Mouse (Mus musculus) fat pad, adult 2 months (tissue): ENCODE measurements around the gene Hspb8.

Experiments
- DNase-seq: peaks from one replicate; pipeline ENCODE4 v3.0.0-alpha.2; 2011; ENCODE audit warnings: low read depth, low spot score; ENCODE audit errors: extremely low read depth

The Hspb8 gene

GRCm38 (mm10) chr5:116422699-116423201, at the start of gene Hspb8:
TSS of gene Hspb8 (minus strand) at chr5:116422864.
- no peak for DNase-seq

GRCm38 (mm10) chr5:116461354-116462042, 38.8 kb upstream of the Hspb8 start:
- DNase-seq, result no peak

GRCm38 (mm10) chr5:116459970-116460369, 37.3 kb upstream of the Hspb8 start:
- DNase-seq, result no peak

GRCm38 (mm10) chr5:116457791-116458190, 35.1 kb upstream of the Hspb8 start:
- no peak for DNase-seq

GRCm38 (mm10) chr5:116456796-116457515, 34.3 kb upstream of the Hspb8 start:
- DNase-seq, result no peak

- DNase-seq, result no peak
These were observed 30.8 kb upstream of the Hspb8 start for GRCm38 (mm10) chr5:116453401-116453851.

GRCm38 (mm10) chr5:116450901-116451300, 28.2 kb upstream of the Hspb8 start:
- no peak for DNase-seq

- DNase-seq, result no peak
These were observed 27.0 kb upstream of the Hspb8 start for GRCm38 (mm10) chr5:116449522-116450225.

GRCm38 (mm10) chr5:116448409-116449191, 25.9 kb upstream of the Hspb8 start:
- DNase-seq, result no peak

GRCm38 (mm10) chr5:116447821-116448350, 25.2 kb upstream of the Hspb8 start:
- DNase-seq, result no peak

- DNase-seq, result no peak
These were observed 23.9 kb upstream of the Hspb8 start for GRCm38 (mm10) chr5:116446552-116446951.

GRCm38 (mm10) chr5:116445634-116446367, 23.1 kb upstream of the Hspb8 start:
- DNase-seq, result no peak

- DNase-seq, result no peak
These were observed 21.9 kb upstream of the Hspb8 start for GRCm38 (mm10) chr5:116444517-116444916.

GRCm38 (mm10) chr5:116443459-116443940, 20.8 kb upstream of the Hspb8 start:
- DNase-seq, result no peak

GRCm38 (mm10) chr5:116442697-116443458, 20.2 kb upstream of the Hspb8 start:
- DNase-seq, result no peak

- no peak for DNase-seq
These were observed 17.6 kb upstream of the Hspb8 start for GRCm38 (mm10) chr5:116440251-116440650.

GRCm38 (mm10) chr5:116438328-116438727, 15.7 kb upstream of the Hspb8 start:
- no peak for DNase-seq

GRCm38 (mm10) chr5:116436117-116436516, 13.5 kb upstream of the Hspb8 start:
- no peak for DNase-seq
